Mouse (Mus musculus) heart, embryonic 16.5 days (tissue): Measurements from ENCODE around the gene Fcgr2b. TPM values are rescaled to one million over a fixed set of nuclear protein-coding genes. Genes with fewer than 3 reads are reported as not detected.

ENCODE experiments used
- polyA plus RNA-seq: library from polyadenylated mRNA; unstranded; fragments of >200 nt; fragmentation: Nextera tagmentation; extraction: Ambion mirVana; gene quantifications from 2 replicates; pipeline ENCODE4 v1.2.1, GENCODE M21; 2015

Fcgr2b gene
- polyA plus RNA-seq, 1 experiment from 2014 or later = 3.0 TPM

Other genes with a start within 250 kb of the Fcgr2b start
- 10.1 and 11.2 TPM in 2 replicates for gene Atf6, start 108.8 kb downstream of the Fcgr2b start, polyA plus RNA-seq
- 0.53 and 0.71 TPM in 2 replicates for gene Gm26620, start 91.5 kb downstream of the Fcgr2b start, polyA plus RNA-seq
- 20.7 and 22.1 TPM in 2 replicates for gene Dusp12, start 91.0 kb downstream of the Fcgr2b start, polyA plus RNA-seq
- gene Fcrlb, start 63.6 kb downstream of the Fcgr2b start, polyA plus RNA-seq = 0.11 TPM in 1 of 2 replicates, not detected in the other
- gene Fcrla, start 49.0 kb downstream of the Fcgr2b start, polyA plus RNA-seq = 0.20 TPM in 1 of 2 replicates, not detected in the other
- 1.1 and 1.3 TPM in 2 replicates for gene Fcgr4, start 42.4 kb upstream of the Fcgr2b start, polyA plus RNA-seq
- 10.2 and 10.7 TPM in 2 replicates for gene Fcgr3, start 88.4 kb upstream of the Fcgr2b start, polyA plus RNA-seq
- 2.9 and 3.5 TPM in 2 replicates for gene Cfap126, start 137.4 kb upstream of the Fcgr2b start, polyA plus RNA-seq
- gene Sdhc, start 174.1 kb upstream of the Fcgr2b start, polyA plus RNA-seq = 622 and 629 TPM in 2 replicates
- 0.44 and 1.1 TPM in 2 replicates for gene Mpz, start 174.2 kb upstream of the Fcgr2b start, polyA plus RNA-seq
- 48.9 and 57.2 TPM in 2 replicates for gene Pcp4l1, start 219.7 kb upstream of the Fcgr2b start, polyA plus RNA-seq
- gene Nr1i3, start 237.4 kb upstream of the Fcgr2b start, polyA plus RNA-seq = 0.35 and 0.43 TPM in 2 replicates
- gene Tomm40l, start 246.0 kb upstream of the Fcgr2b start, polyA plus RNA-seq = 60.7 and 68.9 TPM in 2 replicates
- 10.6 and 11.9 TPM in 2 replicates for gene Apoa2, start 248.5 kb upstream of the Fcgr2b start, polyA plus RNA-seq